Mouse (Mus musculus) heart, embryonic 12.5 days (tissue): ENCODE data around the gene Ptpdc1. TPM values are rescaled to one million over a fixed set of nuclear protein-coding genes. Genes with fewer than 3 reads are reported as not detected.
A peak's percentile ranks its signal among the peaks of the same experiment; 100 is the strongest.

ENCODE experiments used
- ATAC-seq: fragments of 200-750 bp; cut with Nextera tagmentation; 2 replicates; pipeline ENCODE4 v1.8.0; 2017; ENCODE audit warnings: moderate TSS enrichment, moderate library complexity; ENCODE audit not compliant: insufficient number of reproducible peaks, low FRiP score
- H3K27ac ChIP-seq: fragments of 300-500 bp; sonication (generic); 2 replicates; pipeline ENCODE4 v1.5.1; 2016; ENCODE audit warnings: mild to moderate bottlenecking, moderate library complexity; ENCODE audit not compliant: poor library complexity, severe bottlenecking
- H3K27me3 ChIP-seq: fragments of 300-500 bp; sonication (generic); replicated peaks from 2 replicates; pipeline ENCODE4 v1.6.1; 2016; ENCODE audit warnings: mild to moderate bottlenecking, moderate library complexity
- H3K36me3 ChIP-seq: fragments of 300-500 bp; sonication (generic); 2 replicates; pipeline ENCODE4 v1.6.1; 2016; ENCODE audit warnings: mild to moderate bottlenecking, moderate library complexity
- H3K4me1 ChIP-seq: fragments of 300-500 bp; sonication (generic); replicated peaks from 2 replicates; pipeline ENCODE4 v1.6.1; 2016; ENCODE audit warnings: mild to moderate bottlenecking
- H3K4me2 ChIP-seq: fragments of 300-500 bp; sonication (generic); 2 replicates; pipeline ENCODE4 v1.6.1; 2016; ENCODE audit warnings: mild to moderate bottlenecking, moderate library complexity
- H3K4me3 ChIP-seq: fragments of 300-500 bp; sonication (generic); 2 replicates; pipeline ENCODE4 v1.5.1; 2016; ENCODE audit warnings: mild to moderate bottlenecking
- H3K9ac ChIP-seq: fragments of 300-500 bp; sonication (generic); 2 replicates; pipeline ENCODE4 v1.6.1; 2016; ENCODE audit warnings: mild to moderate bottlenecking, moderate library complexity
- H3K9me3 ChIP-seq: fragments of 300-500 bp; sonication (generic); replicated peaks from 2 replicates; pipeline ENCODE4 v1.6.1; 2016; ENCODE audit warnings: mild to moderate bottlenecking, moderate library complexity
- WGBS: fragments of 180-500 bp; shearing (Covaris S2); methylation state at CpG from one replicate; pipeline ENCODE4 v1.1.7; 2016; 5-methylcytosine and 5-hydroxymethylcytosine counted together
- polyA plus RNA-seq: library from polyadenylated mRNA; unstranded; fragments of >200 nt; fragmentation: Nextera tagmentation; extraction: Ambion mirVana; gene quantifications from 2 replicates; pipeline ENCODE4 v1.2.1, GENCODE M21; 2016

Gene Ptpdc1
- polyA plus RNA-seq, 1 experiment from 2014 or later: 6.8 TPM

GRCm38 (mm10) chr13:48566116-48566935 lies 59.1 kb downstream of the Ptpdc1 start:
- H3K9ac ChIP-seq: peak overlapping the region; percentile 34
- no peaks in the 10 kb centered on the region for H3K36me3 ChIP-seq
- no peaks in the 10 kb centered on the region for H3K27me3 ChIP-seq
- H3K4me1 ChIP-seq: peaks cover 13% of the 10 kb centered on the region
- no peak overlapping the region for H3K4me3 ChIP-seq
- no peaks in the 10 kb centered on the region for H3K9me3 ChIP-seq
- H3K27ac ChIP-seq: peak overlapping the region; percentile 88
- WGBS: 17% methylated on average over 13 of the region's 13 CpGs
- ATAC-seq: peak; percentile 81
- 0 out of 2 replicates have a peak overlapping the region, but pooled peaks have one; percentile 18 for H3K4me2 ChIP-seq

DNA sequence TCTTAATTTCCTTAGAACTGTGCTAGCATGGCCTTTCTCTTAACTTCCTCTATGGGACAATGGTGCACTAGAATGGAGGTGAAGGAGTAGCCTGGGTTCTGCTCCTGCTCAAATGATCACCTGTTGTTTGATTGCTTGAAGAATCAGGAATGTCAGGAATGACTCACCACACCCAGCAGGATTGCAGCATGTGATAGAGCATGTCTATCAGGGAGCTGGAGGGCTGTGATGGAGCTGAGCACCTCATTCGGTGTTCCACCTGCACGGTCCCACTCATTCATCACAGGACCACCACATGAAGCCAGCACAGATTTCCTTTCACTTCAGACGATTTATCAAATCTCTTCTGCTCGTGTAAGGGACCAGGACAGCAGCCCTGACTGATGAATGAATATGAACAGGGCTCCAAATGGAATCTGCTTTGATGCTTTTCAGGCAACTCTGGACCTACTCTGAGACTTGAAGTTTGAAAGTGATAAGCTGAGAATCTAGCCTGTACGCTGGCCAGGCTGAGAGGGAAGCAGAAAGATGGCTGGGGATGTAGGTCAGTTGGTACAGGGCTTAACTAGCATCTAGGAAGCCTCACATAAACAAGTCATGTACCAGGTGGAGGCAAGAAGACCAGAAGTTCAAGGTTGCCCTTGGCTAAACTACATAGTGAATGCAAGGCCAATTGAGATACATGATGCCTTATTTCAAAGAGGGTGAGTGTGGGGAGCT lies 60.4 kb downstream of the Ptpdc1 start:
- WGBS: 71% methylated on average over 5 of the region's 5 CpGs

DNA sequence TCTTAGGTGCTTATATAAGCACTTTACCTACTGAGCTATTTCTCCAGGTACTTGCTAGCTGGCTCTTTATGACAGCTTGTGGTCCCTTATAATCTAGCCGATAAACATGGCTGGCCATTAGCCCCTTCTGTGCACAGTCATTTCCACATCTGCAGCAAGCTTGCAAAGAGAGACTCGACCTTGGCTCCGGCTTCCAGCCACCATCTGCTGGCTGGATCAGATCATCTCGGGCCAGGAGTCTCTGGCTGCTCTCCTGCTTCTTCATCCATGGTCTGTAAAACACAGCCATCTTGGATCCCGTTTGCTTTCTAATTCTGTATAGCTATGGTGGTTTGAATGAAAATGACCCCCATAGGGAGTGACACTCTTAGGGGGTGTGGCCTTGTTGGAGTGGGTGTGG lies 63.1 kb downstream of the Ptpdc1 start:
- H3K9ac ChIP-seq: no peak overlapping the region
- H3K4me3 ChIP-seq: no peak overlapping the region
- ATAC-seq: no peak
- H3K36me3 ChIP-seq: no peaks in the 10 kb centered on the region
- H3K9me3 ChIP-seq: no peaks in the 10 kb centered on the region
- no peaks in the 10 kb centered on the region for H3K27me3 ChIP-seq
- WGBS: 89% methylated on average over 5 of the region's 5 CpGs
- H3K4me1 ChIP-seq: peaks cover 8% of the 10 kb centered on the region
- H3K4me2 ChIP-seq: no peak overlapping the region
- no peak overlapping the region for H3K27ac ChIP-seq

More for the DNA sequence above, 60.4 kb downstream of the Ptpdc1 start:
- no peaks in the 10 kb centered on the region for H3K36me3 ChIP-seq
- H3K4me1 ChIP-seq: peaks cover 13% of the 10 kb centered on the region
- H3K4me2 ChIP-seq: no peak overlapping the region
- ATAC-seq: no peak
- H3K9me3 ChIP-seq: no peaks in the 10 kb centered on the region
- H3K27me3 ChIP-seq: no peaks in the 10 kb centered on the region
- H3K4me3 ChIP-seq: no peak overlapping the region
- no peak overlapping the region for H3K9ac ChIP-seq
- H3K27ac ChIP-seq: 0 out of 2 replicates have a peak overlapping the region, but pooled peaks have one; percentile 88

DNA sequence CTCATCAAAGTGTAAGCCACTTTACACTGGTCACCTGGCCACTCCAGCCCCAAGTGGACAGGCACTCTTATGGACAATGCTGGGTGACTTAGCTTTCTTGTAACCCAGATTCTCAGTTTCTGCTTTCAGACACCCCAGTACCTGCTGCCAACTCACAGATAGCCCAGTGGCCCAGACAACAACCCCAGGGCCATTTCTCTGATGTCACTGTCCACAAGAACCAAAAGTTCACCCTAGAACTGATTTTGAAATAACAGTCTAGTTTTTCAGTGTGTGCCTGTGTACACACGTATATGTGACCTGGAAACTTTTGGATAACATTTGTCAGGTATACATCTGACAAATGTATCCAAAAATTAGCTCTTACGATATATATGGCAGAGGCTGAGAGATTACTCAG lies 64.0 kb downstream of the Ptpdc1 start:
- Histone ChIP-seq H3K4me3 (no peak overlapping the region), H3K27me3 (no peaks in the 10 kb centered on the region), H3K27ac (no peak overlapping the region), H3K9me3 (no peaks in the 10 kb centered on the region), H3K4me1 (peaks cover 7% of the 10 kb centered on the region), H3K9ac (no peak overlapping the region), H3K4me2 (no peak overlapping the region), H3K36me3 (no peaks in the 10 kb centered on the region)
- ATAC-seq: no peak
- WGBS: 78% methylated on average over 2 of the region's 2 CpGs

- Histone ChIP-seq H3K4me2 (no peak overlapping the region), H3K36me3 (no peaks in the 10 kb centered on the region), H3K27ac (no peak overlapping the region), H3K4me1 (peaks cover 18% of the 10 kb centered on the region), H3K4me3 (no peak overlapping the region), H3K27me3 (no peaks in the 10 kb centered on the region), H3K9me3 (no peaks in the 10 kb centered on the region), H3K9ac (no peak overlapping the region)
- 59% methylated on average over 1 of the region's 1 CpGs for WGBS
- ATAC-seq: no peak
Measured at GRCm38 (mm10) chr13:48555976-48556375, 69.5 kb downstream of the Ptpdc1 start.

GRCm38 (mm10) chr13:48554552-48554951 lies 70.9 kb downstream of the Ptpdc1 start:
- no peaks in the 10 kb centered on the region for H3K9me3 ChIP-seq
- no peak for ATAC-seq
- WGBS: 69% methylated on average over 1 of the region's 1 CpGs

DNA sequence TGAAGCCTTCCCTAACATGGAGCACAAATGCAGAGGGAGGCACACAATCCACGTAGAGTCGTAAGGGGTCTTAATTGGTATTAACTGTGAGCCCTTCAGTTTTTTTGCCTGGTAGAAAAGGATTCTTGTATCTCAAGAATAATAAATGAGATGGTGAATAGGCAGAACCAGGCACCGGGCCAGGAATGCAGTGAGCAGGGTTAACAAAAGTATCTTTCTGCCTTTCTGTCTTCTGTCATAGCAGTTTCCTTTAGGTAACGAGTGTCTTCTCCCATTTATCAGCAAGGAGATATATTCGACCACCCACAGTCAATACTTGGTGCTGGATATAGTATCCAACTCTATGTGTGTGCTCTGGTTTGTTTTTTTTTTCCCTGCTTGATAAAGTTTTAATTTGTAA lies 72.0 kb downstream of the Ptpdc1 start:
- 44% methylated on average over 5 of the region's 5 CpGs for WGBS
- no peaks in the 10 kb centered on the region for H3K9me3 ChIP-seq
- H3K4me1 ChIP-seq: peaks cover 29% of the 10 kb centered on the region
- no peak overlapping the region for H3K4me3 ChIP-seq
- peak overlapping the region; percentile 89; the same call in 1 of the 2 replicates for H3K27ac ChIP-seq
- ATAC-seq: no peak
- no peaks in the 10 kb centered on the region for H3K27me3 ChIP-seq
- H3K36me3 ChIP-seq: no peaks in the 10 kb centered on the region
- H3K4me2 ChIP-seq: no peak overlapping the region
- no peak overlapping the region for H3K9ac ChIP-seq

More at GRCm38 (mm10) chr13:48554552-48554951, 70.9 kb downstream of the Ptpdc1 start:
- no peak overlapping the region for H3K4me3 ChIP-seq
- H3K27me3 ChIP-seq: no peaks in the 10 kb centered on the region
- peaks cover 27% of the 10 kb centered on the region for H3K4me1 ChIP-seq
- H3K9ac ChIP-seq: no peak overlapping the region
- H3K4me2 ChIP-seq: no peak overlapping the region
- no peak overlapping the region for H3K27ac ChIP-seq
- H3K36me3 ChIP-seq: no peaks in the 10 kb centered on the region

DNA sequence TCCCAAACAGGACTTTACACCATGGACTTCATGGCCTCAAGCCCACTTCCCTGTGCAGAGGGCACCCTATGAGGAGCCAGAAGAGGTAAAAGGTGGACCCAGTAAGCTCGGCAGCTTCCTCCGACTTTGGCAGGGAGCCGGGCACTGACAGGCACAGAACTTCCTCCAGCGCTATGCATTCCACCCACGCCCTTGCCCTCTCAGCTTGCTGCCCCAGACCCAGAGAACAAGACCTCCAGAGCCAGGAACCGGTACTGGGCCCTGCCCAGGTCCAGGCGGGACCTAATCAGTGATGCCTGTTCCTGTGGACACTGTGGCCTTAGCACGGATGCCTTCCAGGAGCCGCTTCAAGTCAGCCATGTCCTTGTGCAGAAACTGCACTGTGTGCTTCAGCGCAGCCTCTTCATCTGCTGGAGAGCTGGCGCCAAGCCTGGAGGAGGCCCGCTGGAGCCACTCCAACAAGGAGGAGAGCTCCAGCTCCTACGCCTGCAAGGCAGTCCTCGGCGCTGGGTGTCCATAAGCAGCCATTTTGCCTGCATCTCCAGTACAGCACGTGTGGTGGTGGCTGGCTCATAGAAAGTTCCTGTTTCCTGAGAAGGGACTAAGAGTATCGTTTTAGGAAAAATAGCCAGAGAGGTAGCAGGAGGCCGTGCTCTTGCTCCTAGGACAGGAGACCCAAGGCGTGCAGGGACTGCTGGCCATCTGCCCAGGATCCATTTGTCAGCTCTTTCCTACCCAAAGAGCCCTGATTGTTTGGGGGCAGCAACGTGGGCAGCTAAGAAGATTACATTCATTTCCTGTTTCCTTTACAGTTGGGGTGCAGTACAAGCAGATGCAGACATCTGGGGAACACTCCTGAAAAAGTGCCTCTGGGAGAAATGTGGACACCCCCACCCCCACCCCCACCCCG lies 73.0 kb downstream of the Ptpdc1 start:
- H3K4me2 ChIP-seq: peak overlapping the region; percentile 55
- H3K27me3 ChIP-seq: no peaks in the 10 kb centered on the region
- 41% methylated on average over 21 of the region's 21 CpGs for WGBS
- peak overlapping the region; percentile 50; the same call in 1 of the 2 replicates for H3K9ac ChIP-seq
- H3K27ac ChIP-seq: peak overlapping the region; percentile 89
- H3K4me3 ChIP-seq: peak overlapping the region; percentile 8; the same call in 1 of the 2 replicates
- H3K9me3 ChIP-seq: no peaks in the 10 kb centered on the region
- H3K4me1 ChIP-seq: peaks cover 29% of the 10 kb centered on the region
- H3K36me3 ChIP-seq: no peaks in the 10 kb centered on the region
- peak; percentile 77 for ATAC-seq

DNA sequence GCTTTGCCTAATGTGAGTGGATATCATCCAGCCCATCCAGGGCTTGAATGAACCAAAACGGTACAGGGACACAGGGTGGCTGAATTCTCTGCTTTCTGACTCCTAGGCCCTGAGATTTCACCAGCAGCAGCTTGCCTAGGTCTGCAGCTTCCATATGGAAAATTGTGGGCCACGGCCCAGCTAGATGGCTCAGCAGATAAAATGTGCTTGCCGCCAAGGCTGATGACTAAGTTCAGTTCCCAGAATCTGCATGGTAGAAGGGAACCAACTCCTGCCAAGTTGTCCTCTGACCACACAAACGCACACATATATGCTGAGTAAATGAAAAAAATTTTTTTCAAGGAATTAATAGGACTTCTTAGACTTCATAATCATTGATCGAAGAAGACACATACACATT lies 77.2 kb downstream of the Ptpdc1 start:
- peaks cover 35% of the 10 kb centered on the region for H3K4me1 ChIP-seq
- H3K27me3 ChIP-seq: no peaks in the 10 kb centered on the region
- no peak overlapping the region for H3K4me3 ChIP-seq
- H3K36me3 ChIP-seq: no peaks in the 10 kb centered on the region
- H3K4me2 ChIP-seq: no peak overlapping the region
- no peak for ATAC-seq
- no peak overlapping the region for H3K27ac ChIP-seq
- H3K9me3 ChIP-seq: no peaks in the 10 kb centered on the region
- WGBS: 86% methylated on average over 5 of the region's 5 CpGs
- no peak overlapping the region for H3K9ac ChIP-seq

DNA sequence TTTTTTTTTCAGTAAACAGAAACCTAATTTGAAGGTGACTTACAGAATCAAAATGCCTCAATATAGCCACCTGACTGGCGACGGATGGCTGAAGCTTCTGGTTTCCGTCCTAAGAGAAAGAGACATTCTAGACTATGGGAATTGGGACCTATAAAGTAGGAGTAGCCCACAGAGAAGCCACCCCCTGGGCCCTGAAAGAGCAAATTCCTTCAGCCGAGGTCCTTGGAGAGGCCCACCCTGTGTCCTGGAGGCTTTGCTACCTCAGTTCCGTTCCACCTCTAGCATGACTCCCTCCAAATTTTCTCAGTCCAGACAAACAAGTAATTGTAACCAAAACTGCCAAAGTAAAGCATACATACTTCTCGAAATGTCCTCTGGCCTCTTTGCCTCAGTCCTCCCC lies 77.8 kb downstream of the Ptpdc1 start:
- no peaks in the 10 kb centered on the region for H3K9me3 ChIP-seq
- H3K9ac ChIP-seq: no peak overlapping the region
- H3K27ac ChIP-seq: no peak overlapping the region
- 86% methylated on average over 6 of the region's 6 CpGs for WGBS
- no peak overlapping the region for H3K4me3 ChIP-seq
- H3K36me3 ChIP-seq: no peaks in the 10 kb centered on the region
- H3K4me1 ChIP-seq: peaks cover 29% of the 10 kb centered on the region
- ATAC-seq: no peak
- no peak overlapping the region for H3K4me2 ChIP-seq
- H3K27me3 ChIP-seq: no peaks in the 10 kb centered on the region
